Mouse (Mus musculus): ENCODE data around the gene Svep1.

DNA sequence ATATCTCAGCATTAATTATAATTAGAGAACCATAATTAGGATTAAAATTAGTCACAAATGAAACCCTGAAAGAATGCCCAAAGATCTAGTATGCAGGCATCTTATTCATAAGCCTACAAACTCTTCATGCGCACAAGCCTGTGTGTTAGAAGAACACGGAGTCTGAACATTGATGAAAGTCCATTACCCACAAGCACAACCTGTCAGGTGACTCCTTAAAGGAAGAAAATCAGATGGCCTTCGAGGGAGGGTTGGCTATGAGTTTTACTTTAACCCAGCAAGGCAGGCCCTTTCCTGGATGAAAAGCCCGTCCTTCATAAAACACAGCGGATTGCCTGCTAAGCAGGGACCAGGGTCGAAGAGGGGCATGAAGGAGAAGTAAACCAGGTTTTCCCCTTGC lies 161.8 kb downstream of the Svep1 start:
- no peak for TF ChIP-seq CTCF (IDR thresholded peaks at IDR 0.05; ENCODE audit: low read depth)
- no peak for TF ChIP-seq EP300 (IDR thresholded peaks at IDR 0.05; ENCODE audit: low read depth)

Data from liver, embryonic 14.5 days (tissue).